Mouse (Mus musculus) cerebellum, postnatal 36 days (tissue): ENCODE results near the gene Ankrd28.
"Not testable (repeated sequence)": the region's sequence is repeated elsewhere in the genome, so short reads cannot be mapped to it uniquely, and the experiment has no call there.

Experiments
- DNase-seq, 2 experiments: peaks; one replicate each; pipeline ENCODE4 v3.0.0; 2021 to 2022; ENCODE audit warnings: mixed read lengths in 2 of 2

Gene Ankrd28

GRCm38 (mm10) chr14:31790797-31791196, 39.7 kb downstream of the Ankrd28 start:
- DNase-seq: peak; percentile 11 to 21

- no peak for DNase-seq
These were observed 43.5 kb downstream of the Ankrd28 start for GRCm38 (mm10) chr14:31786906-31787305.

- DNase-seq: no peak
These were observed 44.8 kb downstream of the Ankrd28 start for GRCm38 (mm10) chr14:31785681-31786080.

- no peak for DNase-seq
These were observed 45.5 kb downstream of the Ankrd28 start for GRCm38 (mm10) chr14:31784975-31785374.

GRCm38 (mm10) chr14:31781309-31782049, 49.0 kb downstream of the Ankrd28 start:
- peak; percentile 58 to 75 for DNase-seq

GRCm38 (mm10) chr14:31780412-31781233, 49.8 kb downstream of the Ankrd28 start:
- peak in 1 of 2 experiments; percentile 51 for DNase-seq

GRCm38 (mm10) chr14:31773518-31773917, 56.9 kb downstream of the Ankrd28 start:
- no peak for DNase-seq

- no peak for DNase-seq
These were observed 58.2 kb downstream of the Ankrd28 start for GRCm38 (mm10) chr14:31772251-31772650.

GRCm38 (mm10) chr14:31768531-31768930, 61.9 kb downstream of the Ankrd28 start:
- DNase-seq: no peak

- no peak for DNase-seq
These were observed 66.4 kb downstream of the Ankrd28 start for GRCm38 (mm10) chr14:31764083-31764482.

GRCm38 (mm10) chr14:31761727-31762126, 68.7 kb downstream of the Ankrd28 start:
- DNase-seq: no peak

GRCm38 (mm10) chr14:31759195-31759594, 71.3 kb downstream of the Ankrd28 start:
- DNase-seq: no peak

GRCm38 (mm10) chr14:31758410-31758809, 72.0 kb downstream of the Ankrd28 start:
- DNase-seq: not testable (repeated sequence)

- DNase-seq: no peak
These were observed 82.1 kb downstream of the Ankrd28 start for GRCm38 (mm10) chr14:31748239-31748873.

- no peak for DNase-seq
These were observed 87.9 kb downstream of the Ankrd28 start for GRCm38 (mm10) chr14:31742523-31742922.

- DNase-seq: no peak
These were observed 95.6 kb downstream of the Ankrd28 start for GRCm38 (mm10) chr14:31734811-31735210.

GRCm38 (mm10) chr14:31727522-31727921, 102.9 kb downstream of the Ankrd28 start:
- DNase-seq: no peak

GRCm38 (mm10) chr14:31722746-31723145, 107.7 kb downstream of the Ankrd28 start:
- DNase-seq: no peak

GRCm38 (mm10) chr14:31721256-31721655, 109.2 kb downstream of the Ankrd28 start:
- DNase-seq: no peak

- no peak for DNase-seq
These were observed 112.1 kb downstream of the Ankrd28 start for GRCm38 (mm10) chr14:31718332-31718731.

- DNase-seq: no peak
These were observed 113.1 kb downstream of the Ankrd28 start for GRCm38 (mm10) chr14:31717360-31717759.

GRCm38 (mm10) chr14:31715669-31716068, 114.8 kb downstream of the Ankrd28 start:
- no peak for DNase-seq

GRCm38 (mm10) chr14:31709343-31709742, 121.1 kb downstream of the Ankrd28 start:
- DNase-seq: no peak
